Mouse (Mus musculus) kidney, postnatal 0 days (tissue): ENCODE data around the gene Tomm22. TPM values are rescaled to one million over a fixed set of nuclear protein-coding genes. Genes with fewer than 3 reads are reported as not detected.

ENCODE experiments used
- ATAC-seq: fragments of 200-750 bp; cut with Nextera tagmentation; replicated peaks from 2 replicates; pipeline ENCODE4 v1.8.0; 2017; ENCODE audit warnings: low read depth, moderate number of reproducible peaks, moderate TSS enrichment, moderate library complexity; ENCODE audit not compliant: low FRiP score
- DNase-seq: peaks from one replicate; pipeline ENCODE4 v3.0.0-alpha.2; 2016; ENCODE audit warnings: low spot score
- H3K27ac ChIP-seq: fragments of 300-500 bp; sonication (generic); 2 replicates; pipeline ENCODE4 v1.5.1; 2014; ENCODE audit warnings: mild to moderate bottlenecking
- H3K27me3 ChIP-seq: fragments of 300-500 bp; sonication (generic); 2 replicates; pipeline ENCODE4 v1.6.1; 2014; ENCODE audit warnings: low read length, mixed read lengths; ENCODE audit not compliant: insufficient read depth
- H3K36me3 ChIP-seq: fragments of 300-500 bp; sonication (generic); 2 replicates; pipeline ENCODE4 v1.6.1; 2014; ENCODE audit warnings: low read length, mixed read lengths; ENCODE audit not compliant: insufficient read depth
- H3K4me1 ChIP-seq: fragments of 300-500 bp; sonication (generic); replicated peaks from 2 replicates; pipeline ENCODE4 v1.6.1; 2014; ENCODE audit warnings: antibody characterized with exemption, low read length, mixed read lengths; ENCODE audit not compliant: insufficient read depth
- H3K4me2 ChIP-seq: fragments of 300-500 bp; sonication (generic); 2 replicates; pipeline ENCODE4 v1.6.1; 2014; ENCODE audit warnings: mild to moderate bottlenecking, low read length, moderate library complexity, mixed read lengths
- H3K4me3 ChIP-seq: fragments of 300-500 bp; sonication (generic); replicated peaks from 2 replicates; pipeline ENCODE4 v1.5.1; 2014; ENCODE audit warnings: low read depth, low read length
- H3K9ac ChIP-seq: fragments of 300-500 bp; sonication (generic); 2 replicates; pipeline ENCODE4 v1.6.1; 2014; ENCODE audit warnings: low read depth, low read length
- H3K9me3 ChIP-seq: fragments of 300-500 bp; sonication (generic); replicated peaks from 2 replicates; pipeline ENCODE4 v1.6.1; 2016; ENCODE audit warnings: low read length, inconsistent platforms, mixed read lengths
- CTCF ChIP-seq: IDR thresholded peaks from 2 replicates; pipeline ENCODE4 v1.5.1; 2016; ENCODE audit warnings: antibody characterized with exemption, low read depth, mild to moderate bottlenecking, moderate library complexity
- WGBS: fragments of 180-500 bp; shearing (Covaris S2); extraction: QIAGEN DNeasy Blood & Tissue Kit; methylation state at CpG from one replicate; pipeline ENCODE4 v1.1.7; 2014; 5-methylcytosine and 5-hydroxymethylcytosine counted together
- polyA plus RNA-seq: library from polyadenylated mRNA; unstranded; fragments of >200 nt; fragmentation: Nextera tagmentation; extraction: Ambion mirVana; gene quantifications from 2 replicates; pipeline ENCODE4 v1.2.1, GENCODE M21; 2015

Tomm22 gene
- 264 TPM in 2 replicates for polyA plus RNA-seq

GRCm38 (mm10) chr15:79670249-79670971, at the start of gene Tomm22:
Gene Tomm22, plus strand, starts transcription at chr15:79670861.
- Histone ChIP-seq H3K4me1 (no peaks in the 10 kb centered on the region; the same call in 1 of the 2 replicates), H3K9ac (peak within 1 kb of the TSS; percentile 84), H3K4me3 (peak within 1 kb of the TSS; percentile 85), H3K36me3 (peaks cover 30% of the 10 kb centered on the region), H3K9me3 (no peaks in the 10 kb centered on the region), H3K27ac (peak within 1 kb of the TSS; percentile 37; the same call in 1 of the 2 replicates), H3K27me3 (no peaks in the 10 kb centered on the region), H3K4me2 (peak within 1 kb of the TSS; percentile 82)
- ATAC-seq (peak; percentile 89), DNase-seq (peak; percentile 99)
- 20% methylated on average over 33 of the region's 33 CpGs for WGBS
- TF ChIP-seq CTCF = peak; percentile 64

- DNase-seq (no peak), ATAC-seq (no peak)
- no peaks in the 10 kb centered on the region for H3K4me1 ChIP-seq
- no peak overlapping the region for H3K4me2 ChIP-seq
- WGBS = 33% methylated on average over 2 of the region's 2 CpGs
- TF ChIP-seq CTCF = no peak
- H3K36me3 ChIP-seq = peaks cover 11% of the 10 kb centered on the region; the same call in 1 of the 2 replicates
- H3K9ac ChIP-seq = no peak overlapping the region
- H3K27me3 ChIP-seq = no peaks in the 10 kb centered on the region
- no peaks in the 10 kb centered on the region for H3K9me3 ChIP-seq
- no peak overlapping the region for H3K27ac ChIP-seq
- no peak overlapping the region for H3K4me3 ChIP-seq
Observed at GRCm38 (mm10) chr15:79630471-79630870, 40.2 kb upstream of the Tomm22 start.

GRCm38 (mm10) chr15:79641135-79641817, 29.4 kb upstream of the Tomm22 start:
- 53% methylated on average over 11 of the region's 12 CpGs for WGBS
- no peak overlapping the region for H3K9ac ChIP-seq

GRCm38 (mm10) chr15:79645483-79645882, 25.2 kb upstream of the Tomm22 start:
- ATAC-seq = no peak
- TF ChIP-seq CTCF = no peak
- 78% methylated on average over 2 of the region's 2 CpGs for WGBS

More at GRCm38 (mm10) chr15:79641135-79641817, 29.4 kb upstream of the Tomm22 start:
- no peak for TF ChIP-seq CTCF
- Histone ChIP-seq H3K27ac (no peak overlapping the region), H3K4me3 (no peak overlapping the region), H3K27me3 (no peaks in the 10 kb centered on the region), H3K36me3 (0 out of 2 replicates have a peak, but pooled peaks cover 8% of the 10 kb centered on the region), H3K9me3 (no peaks in the 10 kb centered on the region), H3K4me1 (no peaks in the 10 kb centered on the region), H3K4me2 (no peak overlapping the region)
- DNase-seq = no peak
- ATAC-seq = no peak

GRCm38 (mm10) chr15:79648130-79648529, 22.5 kb upstream of the Tomm22 start:
- no peaks in the 10 kb centered on the region for H3K36me3 ChIP-seq
- no peaks in the 10 kb centered on the region for H3K4me1 ChIP-seq
- no peak for DNase-seq
- H3K4me3 ChIP-seq = no peak overlapping the region
- TF ChIP-seq CTCF = no peak
- H3K27me3 ChIP-seq = no peaks in the 10 kb centered on the region
- ATAC-seq = no peak
- no peak overlapping the region for H3K27ac ChIP-seq
- WGBS = 87% methylated on average over 12 of the region's 12 CpGs
- no peak overlapping the region for H3K4me2 ChIP-seq
- no peak overlapping the region for H3K9ac ChIP-seq
- no peaks in the 10 kb centered on the region for H3K9me3 ChIP-seq

More at GRCm38 (mm10) chr15:79645483-79645882, 25.2 kb upstream of the Tomm22 start:
- H3K4me1 ChIP-seq = no peaks in the 10 kb centered on the region
- no peaks in the 10 kb centered on the region for H3K9me3 ChIP-seq
- no peak overlapping the region for H3K4me2 ChIP-seq
- H3K27ac ChIP-seq = no peak overlapping the region
- H3K27me3 ChIP-seq = no peaks in the 10 kb centered on the region
- no peak for DNase-seq
- 0 out of 2 replicates have a peak, but pooled peaks cover under 1% of the 10 kb centered on the region for H3K36me3 ChIP-seq
- H3K9ac ChIP-seq = no peak overlapping the region
- H3K4me3 ChIP-seq = no peak overlapping the region

- no peak overlapping the region for H3K9ac ChIP-seq
- DNase-seq (peak; percentile 36), ATAC-seq (no peak)
- no peaks in the 10 kb centered on the region for H3K9me3 ChIP-seq
- no peak overlapping the region for H3K4me3 ChIP-seq
- H3K27me3 ChIP-seq = no peaks in the 10 kb centered on the region
- no peaks in the 10 kb centered on the region for H3K4me1 ChIP-seq
- peak; percentile 67 for TF ChIP-seq CTCF
- H3K36me3 ChIP-seq = no peaks in the 10 kb centered on the region
- no peak overlapping the region for H3K27ac ChIP-seq
- H3K4me2 ChIP-seq = no peak overlapping the region
Observed at GRCm38 (mm10) chr15:79650569-79650968, 20.1 kb upstream of the Tomm22 start.
